28 mouse cellular contexts compared by ENCODE assay signal in genomic region chr9:62013316-62014097, GRCm38 (mm10). TPM values are rescaled to one million over a fixed set of nuclear protein-coding genes. Genes with fewer than 3 reads are reported as not detected.
A peak's percentile ranks its signal among the peaks of the same experiment; 100 is the strongest.
DNase-seq lines count a peak whose midpoint lies in the region; ATAC-seq and TF ChIP-seq lines count a peak whose summit lies in the region.
"Had no signal": no experiment of that assay in that cellular context is flagged by ENCODE, and none has a peak within 500 bp of the region (broad histone marks: within the 10 kb centered on the region; RNA-seq: fewer than 3 reads in every experiment).

No protein-coding gene starts in this region.

- no peak overlapping the region for H3K27ac ChIP-seq in lung, postnatal 0 days (ENCODE audit: low read length)
- H3K27ac ChIP-seq: embryonic facial prominence, embryonic 12.5 days; embryonic facial prominence, embryonic 15.5 days; forebrain, embryonic 12.5 days; gastrocnemius, adult 2 months; heart, adult 2 months; heart, embryonic 10.5 days; heart, embryonic 13.5 days; hindbrain, embryonic 12.5 days had no signal

- WGBS in lung, postnatal 0 days, result 46% methylated on average over 12 of the region's 12 CpGs

- no peak overlapping the region for H3K4me3 ChIP-seq in lung, postnatal 0 days (ENCODE audit: low read depth, low read length)
- H3K4me3 ChIP-seq: embryonic facial prominence, embryonic 12.5 days; embryonic facial prominence, embryonic 15.5 days; forebrain, embryonic 12.5 days; gastrocnemius, adult 2 months; heart, adult 2 months; heart, embryonic 10.5 days; heart, embryonic 13.5 days; hindbrain, embryonic 12.5 days had no signal

- no peaks in the 10 kb centered on the region for H3K27me3 ChIP-seq in lung, postnatal 0 days (replicated peaks; ENCODE audit: insufficient read depth, low read length)
- H3K27me3 ChIP-seq: embryonic facial prominence, embryonic 12.5 days; embryonic facial prominence, embryonic 15.5 days; forebrain, embryonic 12.5 days; hindbrain, embryonic 12.5 days; Patski had no signal

- no peak overlapping the region for H3K9ac ChIP-seq in lung, postnatal 0 days (replicated peaks; ENCODE audit: low read depth)
- H3K9ac ChIP-seq: embryonic facial prominence, embryonic 12.5 days; embryonic facial prominence, embryonic 15.5 days; forebrain, embryonic 12.5 days; heart, embryonic 13.5 days; hindbrain, embryonic 12.5 days had no signal

- TF ChIP-seq CTCF in lung, postnatal 0 days (IDR thresholded peaks at IDR 0.05), result no peak

- H3K36me3 ChIP-seq in lung, postnatal 0 days (ENCODE audit: insufficient read depth, low read length), result no peaks in the 10 kb centered on the region
- H3K36me3 ChIP-seq: embryonic facial prominence, embryonic 12.5 days; embryonic facial prominence, embryonic 15.5 days; forebrain, embryonic 12.5 days; G1E; heart, embryonic 10.5 days; heart, embryonic 13.5 days; hindbrain, embryonic 12.5 days had no signal

- intact Hi-C loops in gastrocnemius, postnatal 36 days (cut with DNase I), result no loop called here

- no peak overlapping the region for H3K4me2 ChIP-seq in lung, postnatal 0 days (replicated peaks; ENCODE audit: low read depth, low read length)
- H3K4me2 ChIP-seq: embryonic facial prominence, embryonic 12.5 days; embryonic facial prominence, embryonic 15.5 days; forebrain, embryonic 12.5 days; heart, embryonic 13.5 days; hindbrain, embryonic 12.5 days had no signal

- TF ChIP-seq EP300 in lung, postnatal 0 days (IDR thresholded peaks at IDR 0.05), result no peak

- peak; percentile 69 for DNase-seq in lung, postnatal 0 days (ENCODE audit: low spot score)
- DNase-seq in lung, postnatal 10 days, result no peak
- DNase-seq in fibroblast of lung, adult 2 months (ENCODE audit: low read depth), result peak; percentile 24
- DNase-seq in lung, postnatal 25 days (ENCODE audit: low spot score), result peak; percentile 20
- DNase-seq in kidney, postnatal 4 days, result no peak
- no peak for DNase-seq in thymus, postnatal 25 days
- DNase-seq in gastrocnemius, postnatal 36 days, result no peak
- DNase-seq: adrenal gland, postnatal 10 days; adrenal gland, postnatal 36 days; cerebellum, adult 18-20 months; cerebellum, adult 9-10 months; cerebellum, postnatal 14 days; gastrocnemius, adult 2 months; gastrocnemius, postnatal 14 days; heart, adult 2 months; heart, postnatal 14 days; heart, postnatal 4 days had no signal

- H3K4me1 ChIP-seq in lung, postnatal 0 days (ENCODE audit: insufficient read depth, low read depth, low read length), result no peaks in the 10 kb centered on the region
- H3K4me1 ChIP-seq: embryonic facial prominence, embryonic 12.5 days; embryonic facial prominence, embryonic 15.5 days; forebrain, embryonic 12.5 days; hindbrain, embryonic 12.5 days had no signal

- ATAC-seq in lung, postnatal 0 days, result peak; percentile 63
- peak; percentile 64 for ATAC-seq in megakaryocyte progenitor cell, adult 5-6 weeks (replicated peaks; ENCODE audit: poor library complexity)
- ATAC-seq: forebrain, embryonic 16.5 days; hindbrain, embryonic 16.5 days; Patski had no signal

- H3K9me3 ChIP-seq in lung, postnatal 0 days (ENCODE audit: low read length), result no peaks in the 10 kb centered on the region
- H3K9me3 ChIP-seq: embryonic facial prominence, embryonic 12.5 days; embryonic facial prominence, embryonic 15.5 days; forebrain, embryonic 12.5 days; G1E; heart, embryonic 10.5 days; heart, embryonic 13.5 days; hindbrain, embryonic 12.5 days had no signal

RNA-seq across cellular contexts. Expression of gene Paqr5, which starts 13.1 kb away (rescaled TPM):
- 8.7 and 10.5 TPM in 2 replicates for polyA plus RNA-seq in lung, postnatal 0 days (2015; fragmentation: Nextera tagmentation; extraction: Ambion mirVana)
- total RNA-seq in megakaryocyte progenitor cell, adult 5-6 weeks (2015), result 0.20 and 0.74 TPM in 2 replicates
- total RNA-seq in megakaryocyte progenitor cell, adult 5-6 weeks (2017), result 0.68 and 1.7 TPM in 2 replicates
- total RNA-seq in gastrocnemius, postnatal 36 days (2021), result not detected
- total RNA-seq: gastrocnemius, adult 2 months; heart, adult 2 months; heart, postnatal 14 days; heart, postnatal 4 days had no signal
- polyA plus RNA-seq: G1E had no signal

Comparison
In these comparisons a context has a peak if more than half of its experiments do, and no peak if none do; other contexts are left out.
1. DNase-seq: peak in lung, postnatal 0 days (single experiment), fibroblast of lung, adult 2 months (single experiment) and lung, postnatal 25 days (single experiment); none in lung, postnatal 10 days (single experiment), kidney, postnatal 4 days (0 of 2), thymus, postnatal 25 days (single experiment) and gastrocnemius, postnatal 36 days (0 of 2).